Mouse (Mus musculus) bone marrow, adult 2 months (tissue): ENCODE data around the gene Rnpc3. TPM values are rescaled to one million over a fixed set of nuclear protein-coding genes. Genes with fewer than 3 reads are reported as not detected.
A peak's percentile ranks its signal among the peaks of the same experiment; 100 is the strongest.
"Not testable (repeated sequence)": the region's sequence is repeated elsewhere in the genome, so short reads cannot be mapped to it uniquely, and the experiment has no call there.

ENCODE experiments used
- H3K27ac ChIP-seq: fragments of 200-500 bp; 2 replicates; pipeline ENCODE4 v1.5.1; 2012; ENCODE audit warnings: low read depth, mild to moderate bottlenecking, control low read depth, inconsistent platforms, low read length; ENCODE audit not compliant: control insufficient read depth, poor library complexity, insufficient read depth
- H3K4me1 ChIP-seq: fragments of 200-500 bp; 2 replicates; pipeline ENCODE4 v1.6.1; 2011; ENCODE audit warnings: low read length; ENCODE audit not compliant: control insufficient read depth, insufficient read depth
- H3K4me3 ChIP-seq: fragments of 200-500 bp; replicated peaks from 2 replicates; pipeline ENCODE3; 2011; ENCODE audit warnings: mild to moderate bottlenecking, low read depth, low read length, control low read depth; ENCODE audit not compliant: control insufficient read depth
- CTCF ChIP-seq: fragments of 200-500 bp; IDR thresholded peaks from 2 replicates; pipeline ENCODE4 v1.5.1; 2011; ENCODE audit warnings: low read length, control low read depth; ENCODE audit not compliant: control insufficient read depth, insufficient read depth
- POLR2A ChIP-seq: fragments of 200-500 bp; IDR thresholded peaks from 2 replicates; pipeline ENCODE4 v1.6.1; 2011; ENCODE audit warnings: low read depth, mild to moderate bottlenecking, control low read depth, low read length, borderline replicate concordance; ENCODE audit not compliant: control insufficient read depth
- WGBS: fragments of 180-500 bp; shearing (Covaris S2); methylation state at CpG from one replicate; pipeline ENCODE4 v1.1.7; 2018; 5-methylcytosine and 5-hydroxymethylcytosine counted together
- polyA plus RNA-seq: library from polyadenylated mRNA; stranded (reverse); fragments of >200 nt; gene quantifications from 2 replicates; pipeline ENCODE4 v1.2.4, GENCODE M21; 2011; ENCODE audit warnings: low replicate concordance; ENCODE audit not compliant: missing spikeins, insufficient read depth, insufficient read length

Gene Rnpc3
- 9.6 and 10.8 TPM in 2 replicates for polyA plus RNA-seq

DNA sequence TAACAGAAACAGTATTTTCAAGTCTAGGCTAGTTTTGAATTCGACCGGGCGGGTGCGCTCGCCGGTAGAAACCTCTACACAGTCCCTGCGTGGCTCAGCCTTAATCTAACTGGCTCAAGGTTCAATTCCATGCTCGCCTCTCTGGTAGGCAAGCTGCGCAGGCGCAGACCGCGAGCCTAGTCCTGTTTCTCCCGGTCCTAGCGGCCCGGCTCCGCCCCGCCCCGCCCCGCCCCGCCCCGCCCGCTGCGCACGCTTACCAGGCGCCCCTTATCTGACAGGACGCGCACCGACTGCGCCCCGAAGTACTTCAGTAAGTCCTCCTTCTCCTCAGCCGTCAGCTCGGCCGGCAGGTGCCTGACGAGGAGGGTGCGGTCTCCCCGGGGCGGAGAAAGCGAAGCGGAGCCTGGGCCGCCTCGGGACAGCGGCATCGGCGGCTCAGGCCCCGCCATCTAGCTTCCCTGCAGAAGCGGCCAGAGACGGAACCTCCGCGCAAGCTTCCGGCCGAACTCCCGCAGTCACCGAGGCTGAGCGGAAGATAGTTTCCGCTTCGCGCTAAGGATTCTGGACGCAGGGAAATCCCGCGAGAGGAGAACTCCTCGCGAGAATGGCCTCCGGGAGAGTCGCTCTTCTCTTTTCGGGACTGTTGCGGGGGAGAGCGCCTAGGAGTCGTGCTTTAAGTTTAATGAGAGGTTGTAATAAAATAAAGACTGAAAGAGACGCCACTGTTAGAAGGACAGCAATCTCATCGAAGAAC is at the start of gene Rnpc3:
Gene Rnpc3, minus strand, starts transcription at position 544 of the 754 bp plus-strand sequence.
- TF ChIP-seq POLR2A (peak; percentile 83; the same call in 1 of the 2 replicates), CTCF (no peak)
- no peaks in the 10 kb centered on the region; the same call in 1 of the 2 replicates for H3K4me1 ChIP-seq
- H3K27ac ChIP-seq = peak within 1 kb of the TSS; percentile 100
- under 1% methylated on average over 70 of the region's 70 CpGs for WGBS
- peak within 1 kb of the TSS; percentile 85 for H3K4me3 ChIP-seq

DNA sequence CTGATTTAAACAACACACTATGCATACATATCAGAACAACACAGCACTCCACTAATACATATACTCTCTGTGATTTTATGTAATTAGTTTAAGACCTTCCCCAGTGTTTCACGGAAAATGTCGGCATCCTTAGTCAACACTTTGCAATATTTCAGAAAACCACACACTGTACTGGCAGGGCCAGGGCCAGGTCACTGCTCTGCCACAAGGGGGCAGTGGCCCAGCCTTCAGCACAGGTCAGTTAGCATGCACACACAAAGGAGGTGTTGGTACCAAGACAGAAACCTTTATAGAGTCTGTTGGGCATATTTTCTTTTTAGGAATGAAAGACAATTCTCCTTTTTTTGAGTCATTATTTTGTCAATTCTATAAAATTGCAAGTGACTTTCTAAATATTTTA is 27.0 kb upstream of the Rnpc3 start:
- Histone ChIP-seq H3K4me1 (no peaks in the 10 kb centered on the region), H3K4me3 (no peak overlapping the region), H3K27ac (no peak overlapping the region)
- TF ChIP-seq POLR2A (no peak), CTCF (peak; percentile 77)
- 35% methylated on average over 2 of the region's 2 CpGs for WGBS

DNA sequence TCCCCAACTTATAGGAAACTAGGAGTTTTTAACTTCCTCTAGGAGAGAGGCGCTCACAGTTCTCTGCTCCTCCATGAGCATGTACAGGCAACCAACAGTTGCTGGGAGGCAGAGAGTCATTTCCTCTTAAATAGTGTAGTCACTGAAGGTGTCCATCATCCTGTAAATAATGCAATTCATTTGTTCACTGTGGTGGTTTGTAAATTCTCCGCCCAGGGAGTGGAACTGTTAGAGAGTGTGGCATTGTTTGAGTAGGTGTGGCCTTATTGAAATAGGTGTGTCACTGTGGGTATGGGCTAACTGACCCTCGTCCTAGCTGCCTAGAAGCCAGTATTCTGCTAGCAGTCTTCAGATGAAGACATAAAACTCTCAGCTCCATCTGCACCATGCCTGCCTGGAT is 24.4 kb upstream of the Rnpc3 start:
- Histone ChIP-seq H3K4me1 (no peaks in the 10 kb centered on the region), H3K27ac (no peak overlapping the region), H3K4me3 (no peak overlapping the region)
- no peak for TF ChIP-seq POLR2A
- TF ChIP-seq CTCF = no peak
- WGBS = 66% methylated on average over 3 of the region's 3 CpGs

DNA sequence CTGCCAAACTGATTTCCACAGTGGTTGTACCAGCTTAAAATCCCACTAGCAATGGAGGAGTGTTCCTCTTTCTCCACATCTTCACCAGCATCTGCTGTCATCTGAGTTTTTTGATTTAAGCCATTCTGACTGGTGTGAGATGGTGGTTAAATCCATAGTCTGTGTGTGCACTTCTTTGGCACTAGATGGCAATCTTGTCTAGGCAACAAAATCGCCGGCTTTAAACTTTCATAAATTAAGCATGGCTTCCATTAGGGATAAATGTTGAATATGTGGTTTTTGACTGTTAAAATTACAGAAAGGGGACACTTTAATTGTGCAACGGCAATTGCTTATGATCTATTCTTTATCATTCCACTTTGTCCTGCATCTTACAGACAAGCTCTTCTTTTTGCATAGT is 21.4 kb upstream of the Rnpc3 start:
- not testable (repeated sequence) for H3K27ac ChIP-seq, H3K4me1 ChIP-seq, H3K4me3 ChIP-seq
- WGBS = 28% methylated on average over 3 of the region's 3 CpGs

DNA sequence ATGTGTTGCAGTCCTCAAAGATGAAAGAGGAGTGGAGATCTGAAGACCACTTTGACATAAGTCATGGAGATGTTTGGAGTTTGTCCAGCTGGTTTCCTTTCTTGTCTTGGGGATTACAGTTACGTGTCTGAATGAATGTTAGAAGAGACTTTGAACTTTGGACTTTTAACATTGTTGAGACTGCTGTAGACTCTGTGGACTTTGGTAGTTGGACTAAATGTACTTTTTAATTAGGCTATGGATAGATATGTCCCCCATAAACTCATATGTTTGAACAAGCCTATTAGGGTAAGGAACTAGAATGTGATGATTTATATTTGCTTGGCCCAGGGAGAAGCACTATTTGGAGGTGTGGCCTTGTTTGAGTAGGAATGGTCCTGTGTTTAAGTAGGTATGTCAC is 9.6 kb upstream of the Rnpc3 start:
- 86% methylated on average over 1 of the region's 1 CpGs for WGBS
- Histone ChIP-seq H3K27ac (no peak overlapping the region), H3K4me3 (no peak overlapping the region), H3K4me1 (no peaks in the 10 kb centered on the region)
- TF ChIP-seq POLR2A (no peak), CTCF (no peak)

DNA sequence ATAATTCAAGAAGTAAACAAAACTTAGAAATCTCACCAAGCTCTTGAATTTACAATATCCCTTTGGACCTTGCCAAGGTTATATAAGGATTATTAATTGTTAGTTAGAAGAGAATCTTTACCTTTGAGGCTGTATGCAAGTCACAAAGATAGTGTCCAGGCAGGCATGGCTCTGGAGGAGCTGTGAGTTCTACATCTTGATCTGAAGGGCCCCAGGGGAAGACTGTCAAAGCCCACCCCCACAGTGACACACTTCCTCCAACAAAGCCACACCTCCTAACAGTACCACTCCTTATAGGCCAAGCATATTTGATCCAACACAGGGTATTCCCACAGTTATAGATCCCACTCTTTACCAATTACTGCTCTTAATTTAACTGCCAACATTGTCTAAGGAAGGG is 4.3 kb upstream of the Rnpc3 start:
- Histone ChIP-seq H3K27ac (no peak overlapping the region), H3K4me1 (no peaks in the 10 kb centered on the region; the same call in 1 of the 2 replicates), H3K4me3 (no peak overlapping the region)
- no peak for TF ChIP-seq CTCF
- no peak for TF ChIP-seq POLR2A

DNA sequence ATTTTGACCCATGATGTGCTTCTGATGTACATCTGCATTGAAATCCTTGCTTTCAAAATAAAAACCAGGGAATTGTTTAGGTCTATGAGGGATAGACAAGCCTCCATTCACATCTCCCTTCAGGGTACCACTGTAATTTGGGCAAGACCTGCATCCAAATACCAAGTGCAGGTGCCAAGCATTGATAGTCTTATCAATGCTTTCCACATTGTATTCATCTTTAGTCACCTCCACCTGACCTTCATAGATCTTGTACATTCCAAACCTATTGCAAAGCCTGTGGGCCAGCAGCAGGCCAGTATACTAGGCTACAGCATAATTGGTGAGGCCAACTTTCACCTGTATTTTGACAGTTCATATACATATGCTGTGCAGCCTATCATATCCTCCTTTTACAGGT is 1.7 kb upstream of the Rnpc3 start:
- H3K27ac ChIP-seq = no peak overlapping the region
- H3K4me3 ChIP-seq = no peak overlapping the region
- no peaks in the 10 kb centered on the region; the same call in 1 of the 2 replicates for H3K4me1 ChIP-seq
- TF ChIP-seq POLR2A (no peak), CTCF (no peak)

DNA sequence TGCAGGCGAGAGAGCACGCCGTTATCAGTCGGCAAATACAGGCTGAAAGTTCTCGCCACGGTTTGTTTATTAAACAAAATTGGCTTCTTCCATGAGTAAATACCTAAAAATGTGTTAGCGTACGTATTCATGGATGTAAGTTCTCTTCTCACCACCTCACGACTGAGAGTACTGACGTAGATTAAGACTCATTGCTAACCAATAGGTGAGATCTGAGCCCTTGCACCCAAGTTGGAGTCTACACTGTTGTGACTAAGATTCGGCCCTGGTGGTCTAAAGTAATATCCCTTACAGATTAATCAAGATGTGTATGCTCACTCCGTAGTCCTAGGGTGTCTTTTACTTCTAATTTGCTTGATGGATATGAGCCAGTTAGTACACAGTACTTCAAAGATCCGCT is 615 bp upstream of the Rnpc3 start:
- WGBS = 4% methylated on average over 13 of the region's 13 CpGs
- TF ChIP-seq CTCF = no peak
- no peak for TF ChIP-seq POLR2A
- Histone ChIP-seq H3K4me3 (peak overlapping the region; percentile 85), H3K27ac (peak overlapping the region; percentile 100), H3K4me1 (no peaks in the 10 kb centered on the region; the same call in 1 of the 2 replicates)

DNA sequence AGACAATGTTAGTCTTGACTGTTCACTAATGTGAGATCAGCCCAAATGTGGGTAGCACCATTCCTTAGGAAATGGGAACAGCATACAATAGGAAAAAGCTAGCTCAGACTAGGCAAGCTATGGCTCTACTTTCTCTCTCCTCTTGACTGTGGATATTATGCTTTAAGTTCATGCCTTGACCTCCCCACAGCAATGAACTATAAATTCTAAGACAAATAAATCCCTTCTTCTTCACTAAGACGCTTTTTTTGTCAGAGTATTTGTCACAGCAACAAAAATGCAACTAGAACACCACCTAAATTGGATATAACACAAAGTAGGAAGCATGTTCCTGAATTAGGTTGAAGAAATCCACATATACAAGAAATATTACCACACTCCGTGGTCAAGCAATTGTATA is 23.4 kb downstream of the Rnpc3 start, which contains the start of gene Amy1:
Gene Amy1, minus strand, starts transcription at position 101 of the 400 bp plus-strand sequence.
- TF ChIP-seq POLR2A (no peak), CTCF (no peak)
- no peaks in the 10 kb centered on the region for H3K4me1 ChIP-seq
- WGBS = 92% methylated on average over 2 of the region's 2 CpGs
- H3K4me3 ChIP-seq = no peak within 1 kb of the TSS
- H3K27ac ChIP-seq = no peak within 1 kb of the TSS

DNA sequence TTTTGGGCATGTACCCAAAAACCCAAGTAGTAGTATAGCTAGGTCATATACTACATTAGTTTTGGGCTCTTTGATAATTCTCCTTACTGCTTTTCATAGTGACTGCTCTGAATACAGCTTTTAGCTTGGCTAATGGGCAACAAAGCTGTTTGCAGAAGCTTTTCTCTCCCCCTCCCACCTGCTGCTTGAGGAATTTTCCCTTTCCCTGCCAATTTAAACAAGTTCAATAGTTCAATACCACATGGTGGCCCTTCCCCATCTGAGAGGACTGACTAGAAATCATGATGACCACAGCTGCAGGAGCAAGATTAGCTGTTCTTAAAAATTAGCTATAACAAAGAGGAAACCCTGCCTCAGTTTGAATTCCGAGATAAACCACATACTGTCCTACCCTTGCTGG is 39.1 kb downstream of the Rnpc3 start:
- H3K4me1 ChIP-seq = no peaks in the 10 kb centered on the region
- no peak overlapping the region for H3K4me3 ChIP-seq
- TF ChIP-seq CTCF (no peak), POLR2A (no peak)
- H3K27ac ChIP-seq = no peak overlapping the region
- 73% methylated on average over 1 of the region's 1 CpGs for WGBS
